Mouse (Mus musculus): ENCODE results near the gene Gm26657.

Gm26657 gene

GRCm38 (mm10) chr4:56757693-56758092, 17.8 kb downstream of the Gm26657 start:
- no peak for DNase-seq (ENCODE audit: low spot score in 2 of 2)

GRCm38 (mm10) chr4:56767861-56768284, 28.0 kb downstream of the Gm26657 start:
- DNase-seq (ENCODE audit: low spot score in 2 of 2) = no peak

GRCm38 (mm10) chr4:56768913-56769312, 29.0 kb downstream of the Gm26657 start:
- no peak for DNase-seq (ENCODE audit: low spot score in 2 of 2)

- DNase-seq (ENCODE audit: low spot score in 2 of 2) = no peak
Measured at GRCm38 (mm10) chr4:56771065-56771464, 31.2 kb downstream of the Gm26657 start.

All from right cerebral cortex, adult 2 months (tissue).